Mouse (Mus musculus): Measurements from ENCODE around the gene Eno2. TPM values are rescaled to one million over a fixed set of nuclear protein-coding genes. Genes with fewer than 3 reads are reported as not detected.
"Not testable (repeated sequence)": the region's sequence is repeated elsewhere in the genome, so short reads cannot be mapped to it uniquely, and the experiment has no call there.

Eno2 gene
- 10 to 100 TPM; 10.0 to 10.2 TPM for total RNA-seq (2021)

DNA sequence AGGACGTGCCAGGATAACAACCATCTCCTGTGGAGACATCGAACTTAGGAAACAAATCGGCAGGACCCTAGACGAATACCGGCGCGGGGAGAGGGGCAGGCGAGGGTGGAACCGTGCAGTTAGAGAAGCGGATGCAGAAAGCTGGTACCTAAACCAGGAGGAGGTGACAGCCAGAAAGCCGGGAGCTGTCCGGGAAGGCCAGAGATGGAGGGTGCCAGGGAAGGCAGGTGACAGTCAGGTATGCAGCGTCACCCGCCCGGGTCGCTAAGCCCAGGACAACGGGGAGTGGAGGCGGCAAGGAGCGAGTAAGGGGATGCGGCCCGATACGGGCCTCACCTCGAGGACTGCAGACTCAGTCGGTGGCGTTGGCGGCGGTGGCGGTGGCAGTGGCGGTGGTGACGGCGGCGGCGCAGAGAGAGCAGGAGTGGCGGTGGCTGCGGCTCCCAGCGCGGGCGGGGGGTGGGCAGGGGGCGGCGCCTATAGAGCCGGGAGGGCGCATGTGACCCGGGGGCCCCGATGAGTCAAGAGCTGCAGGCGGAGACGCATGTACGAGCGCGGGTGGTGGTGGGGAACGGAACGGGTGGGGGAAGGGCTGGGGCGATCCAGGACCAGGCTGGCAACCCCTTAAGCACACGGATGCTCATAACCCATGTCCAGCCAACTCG is at the start of gene Eno2:
Gene Eno2 (minus strand): TSS at position 573 of the 665 bp plus-strand sequence.
- peak; percentile 61 for DNase-seq

DNA sequence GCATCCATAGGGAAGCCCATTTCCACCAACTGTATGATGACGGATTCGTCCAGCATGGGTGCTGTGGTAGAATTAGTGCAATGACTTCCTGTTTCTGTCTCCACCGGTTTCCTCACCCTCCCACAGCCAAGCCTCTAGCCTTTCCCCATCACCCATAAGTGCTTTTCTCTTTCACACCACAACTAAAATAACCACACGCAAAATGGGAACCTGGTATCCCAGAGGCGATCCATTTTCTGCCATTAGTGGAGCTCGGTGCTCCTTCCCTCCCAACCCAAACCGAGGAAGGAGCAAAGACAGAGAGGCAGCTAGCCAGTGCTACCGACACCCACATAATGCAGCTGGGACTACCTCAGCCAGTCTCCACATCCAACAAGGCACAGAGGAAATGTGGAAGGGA is 48.5 kb upstream of the Eno2 start:
- DNase-seq: no peak

DNA sequence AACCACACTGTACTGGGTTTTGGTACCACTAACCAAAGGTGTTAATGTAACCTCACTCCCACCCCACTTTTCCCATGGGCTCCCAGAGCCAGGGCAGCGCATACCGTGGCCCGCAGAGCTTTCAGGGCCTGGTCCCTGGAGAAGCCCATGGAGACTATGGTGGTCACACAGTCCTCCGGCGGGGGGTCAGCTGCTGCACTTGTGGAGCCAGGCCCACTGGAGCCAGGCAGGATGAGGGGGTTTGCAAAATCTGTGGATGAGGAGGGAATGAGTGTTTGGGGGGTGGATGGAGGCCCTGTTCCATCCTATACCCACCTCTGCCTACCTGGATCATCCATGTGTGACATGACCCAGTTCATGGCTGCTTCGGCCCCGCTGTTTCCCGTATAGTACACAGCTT is 48.1 kb upstream of the Eno2 start:
- no peak for DNase-seq

DNA sequence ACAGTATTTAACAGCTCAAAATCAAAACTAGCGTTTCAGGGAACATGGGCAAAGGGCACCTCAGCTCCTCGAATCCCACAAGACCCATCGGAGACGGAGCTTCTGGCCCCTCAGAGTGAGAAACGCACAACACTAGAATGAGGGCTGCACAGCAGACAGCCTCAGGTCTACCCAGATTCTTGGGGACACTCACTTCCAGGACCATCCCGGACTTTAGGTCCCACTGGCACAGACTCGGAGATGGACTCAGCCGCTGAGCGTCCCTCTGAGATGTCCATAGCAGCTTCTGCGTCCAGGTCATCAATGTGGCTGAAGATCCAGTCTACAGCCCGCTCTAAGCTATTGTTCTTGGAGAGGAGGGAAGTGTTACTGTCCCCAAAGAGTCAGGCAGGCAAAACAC is 47.7 kb upstream of the Eno2 start:
- DNase-seq: no peak

DNA sequence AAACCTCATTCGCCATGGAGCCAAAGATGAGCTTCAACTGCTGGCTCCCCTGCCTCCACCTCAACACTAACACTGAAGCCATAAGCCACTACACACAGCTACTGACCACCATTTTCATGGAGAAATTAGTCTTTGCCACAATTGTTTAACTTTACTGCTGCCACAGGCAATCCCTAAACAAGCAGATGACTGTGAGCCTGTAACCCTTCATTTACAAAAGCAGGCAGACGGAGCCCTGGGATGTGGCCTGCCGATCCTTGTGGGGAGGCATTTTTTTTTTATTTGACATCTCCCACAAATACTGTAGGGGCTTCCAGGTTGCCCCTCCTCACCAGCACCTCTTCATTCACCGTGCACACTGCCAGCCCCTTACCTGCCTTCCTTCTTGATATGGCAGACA is 47.1 kb upstream of the Eno2 start:
- DNase-seq: no peak

DNA sequence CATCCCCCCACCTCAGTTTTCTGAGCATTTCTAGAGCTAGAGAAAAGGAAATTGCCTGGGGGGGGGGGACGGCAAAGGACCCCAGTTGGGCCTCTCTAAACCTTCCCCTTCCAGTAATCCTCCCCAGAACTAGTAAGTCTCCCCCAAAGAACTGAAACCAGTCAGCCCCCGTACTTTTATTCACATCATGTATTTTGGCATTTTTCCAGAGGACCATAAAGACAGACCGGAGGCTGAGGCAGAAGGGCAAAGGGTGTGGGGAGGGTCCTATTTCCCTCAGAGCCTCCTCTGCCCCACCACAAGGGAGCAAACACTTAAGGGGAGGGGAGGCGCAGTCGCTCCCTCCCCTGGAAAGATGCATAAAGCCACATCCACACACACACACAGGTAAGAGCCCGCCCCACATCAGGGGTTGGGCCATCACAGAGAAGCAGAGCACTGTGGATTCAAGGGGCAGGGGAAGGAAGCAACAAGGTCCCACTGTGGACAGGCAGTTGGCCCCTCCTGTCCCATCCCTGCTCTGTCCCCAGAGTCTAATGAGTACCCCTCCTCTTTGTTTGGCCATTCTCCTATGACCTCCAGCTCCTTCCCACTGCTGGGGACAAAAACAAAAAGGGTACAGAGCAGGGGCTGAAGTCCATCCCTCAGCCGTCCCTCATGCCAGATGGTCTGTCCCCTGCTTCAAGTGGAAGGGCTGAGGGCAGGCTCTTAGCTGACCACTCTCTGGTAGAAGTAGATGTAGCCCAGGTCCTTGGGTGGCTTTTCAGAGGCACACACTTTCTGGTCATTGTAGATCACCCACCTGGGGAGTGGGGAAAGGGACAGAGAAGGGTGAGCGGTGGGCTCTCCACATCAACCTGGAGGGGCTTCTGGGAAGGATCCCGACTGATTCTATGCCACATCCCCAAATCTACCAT is 45.6 kb upstream of the Eno2 start:
- DNase-seq: no peak

DNA sequence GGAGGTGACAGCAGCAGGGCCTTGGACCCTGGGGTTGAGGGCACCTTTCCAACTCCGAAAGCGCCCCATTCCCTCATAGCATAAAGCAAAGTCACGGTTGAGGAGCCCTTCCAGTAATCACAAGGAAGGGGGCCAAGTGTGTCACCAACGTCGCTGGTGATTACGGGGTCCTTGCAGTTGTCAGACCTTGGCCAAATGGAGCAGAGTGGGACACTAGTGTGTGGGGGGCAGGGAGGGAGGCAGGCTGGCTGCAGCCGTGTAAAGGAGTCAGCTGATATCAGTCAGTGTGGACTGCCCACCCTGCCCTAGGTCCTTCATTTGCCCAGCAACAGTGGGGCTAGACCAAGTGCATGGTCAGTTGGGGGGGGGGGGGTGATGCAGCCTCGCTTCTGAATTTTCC is 45.0 kb upstream of the Eno2 start:
- peak; percentile 38 for DNase-seq

DNA sequence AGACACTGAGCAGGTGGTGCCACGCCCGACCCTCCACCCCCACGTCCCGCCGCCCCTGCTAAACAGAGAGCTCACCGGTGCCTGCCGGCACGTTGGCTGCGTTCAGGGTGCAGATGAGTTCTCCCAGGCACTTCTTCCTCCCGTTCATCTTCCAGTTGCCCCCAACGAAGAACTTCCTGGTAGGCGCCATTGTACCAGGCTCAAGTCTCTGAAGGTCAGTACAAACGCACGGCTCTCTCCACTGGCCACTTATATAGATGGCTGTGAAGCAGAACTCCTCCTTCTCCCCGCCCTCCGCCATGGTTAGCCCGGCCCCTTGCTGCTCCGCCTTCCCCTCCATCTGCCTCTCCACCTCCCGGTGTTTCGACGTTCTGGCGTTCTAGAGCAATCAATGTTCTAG is 44.5 kb upstream of the Eno2 start, which contains the start of gene Tpi1:
Gene Tpi1 (minus strand): TSS at position 364 of the 400 bp plus-strand sequence.
- peak; percentile 95 for DNase-seq

DNA sequence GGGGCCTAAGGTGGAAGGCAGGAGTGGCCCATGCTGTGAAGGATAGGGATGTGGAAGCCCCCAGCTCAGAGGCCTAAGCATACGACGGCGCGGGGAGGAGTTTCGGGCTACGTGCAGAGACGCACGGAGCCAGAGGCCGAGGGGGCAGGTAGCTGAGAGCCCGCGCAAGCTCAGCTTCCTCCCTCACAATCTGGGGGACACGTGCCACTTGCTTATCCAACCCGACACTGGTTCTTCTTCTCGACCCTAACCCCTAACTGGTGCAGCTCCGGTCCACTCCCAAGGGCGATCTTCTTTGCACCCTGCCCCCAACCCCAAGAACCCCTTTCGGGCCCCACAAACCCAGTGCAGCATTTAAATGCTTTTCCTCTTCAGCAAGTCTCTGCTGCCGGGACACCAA is 44.0 kb upstream of the Eno2 start:
- DNase-seq: peak; percentile 77

DNA sequence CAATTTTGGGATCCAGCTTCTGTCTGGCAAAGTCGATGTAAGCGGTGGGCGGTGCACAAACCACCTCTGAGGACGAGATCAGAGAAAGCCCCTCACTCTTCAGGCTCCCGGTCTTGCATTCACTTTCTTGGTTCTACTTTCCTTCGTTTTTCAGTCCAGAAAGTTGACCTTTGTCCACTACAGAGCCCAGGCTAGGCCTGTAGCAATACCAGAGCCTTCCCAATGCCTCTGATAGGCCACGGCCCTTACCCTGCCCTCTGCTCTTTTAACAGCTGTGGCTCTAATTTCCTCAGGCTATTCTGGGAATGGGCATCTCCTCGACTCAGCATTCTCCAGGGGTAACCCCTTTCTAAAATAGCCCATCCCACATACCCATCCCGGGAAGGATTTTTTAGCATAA is 43.4 kb upstream of the Eno2 start:
- no peak for DNase-seq

DNA sequence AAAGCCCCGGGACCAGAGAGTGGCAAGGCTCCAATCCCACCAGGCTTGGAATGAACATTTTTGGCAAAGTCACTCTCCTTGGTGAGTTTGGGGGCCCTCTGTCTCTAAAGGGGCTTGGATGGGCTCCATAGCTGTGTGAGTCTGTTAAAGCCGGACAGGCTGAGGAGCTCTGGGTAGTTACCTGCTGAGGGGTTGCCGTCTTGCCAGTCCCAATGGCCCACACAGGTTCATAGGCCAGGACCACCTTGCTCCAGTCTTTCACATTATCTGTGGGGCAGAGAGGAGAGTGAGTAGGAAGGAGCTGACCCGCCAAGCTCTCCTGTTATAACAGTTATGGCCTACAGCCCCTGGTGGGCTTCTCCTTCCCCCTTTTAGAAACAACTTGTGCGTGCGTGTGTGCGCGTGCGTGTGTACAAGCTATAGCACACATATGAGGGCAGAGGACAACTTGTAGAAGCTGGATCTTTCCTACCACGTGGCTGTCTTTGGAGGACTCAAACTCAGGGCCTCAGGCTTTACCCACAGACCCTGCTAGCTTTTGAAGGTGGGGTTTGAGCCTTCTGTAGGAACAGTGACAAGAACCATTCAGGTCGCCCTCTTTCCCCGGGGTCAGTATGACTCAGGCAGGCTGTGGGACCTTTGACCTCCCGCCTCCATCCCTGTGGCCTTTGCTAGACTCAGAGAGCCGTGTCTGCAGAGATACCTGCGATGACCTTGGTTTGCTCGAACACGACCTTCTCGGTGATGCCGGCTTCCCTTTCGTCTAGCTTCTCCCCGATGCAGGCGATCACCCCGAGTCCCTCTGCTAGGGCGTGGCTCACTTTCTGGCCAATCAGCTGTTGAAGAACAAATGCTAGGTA is 42.5 kb upstream of the Eno2 start:
- DNase-seq: no peak

DNA sequence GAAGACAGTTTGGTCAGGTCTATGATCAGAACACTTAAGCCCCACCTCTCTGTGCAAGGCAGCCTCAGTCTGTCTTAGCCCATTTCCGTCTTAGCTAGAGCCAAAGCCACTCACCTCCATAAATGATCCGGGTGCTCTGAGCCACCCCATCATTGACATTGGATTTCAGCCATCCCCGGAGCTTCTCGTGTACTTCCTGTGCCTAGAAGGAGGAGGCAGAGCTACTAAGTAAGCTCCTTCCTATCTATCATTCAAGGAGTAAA is 41.9 kb upstream of the Eno2 start:
- DNase-seq: no peak

DNA sequence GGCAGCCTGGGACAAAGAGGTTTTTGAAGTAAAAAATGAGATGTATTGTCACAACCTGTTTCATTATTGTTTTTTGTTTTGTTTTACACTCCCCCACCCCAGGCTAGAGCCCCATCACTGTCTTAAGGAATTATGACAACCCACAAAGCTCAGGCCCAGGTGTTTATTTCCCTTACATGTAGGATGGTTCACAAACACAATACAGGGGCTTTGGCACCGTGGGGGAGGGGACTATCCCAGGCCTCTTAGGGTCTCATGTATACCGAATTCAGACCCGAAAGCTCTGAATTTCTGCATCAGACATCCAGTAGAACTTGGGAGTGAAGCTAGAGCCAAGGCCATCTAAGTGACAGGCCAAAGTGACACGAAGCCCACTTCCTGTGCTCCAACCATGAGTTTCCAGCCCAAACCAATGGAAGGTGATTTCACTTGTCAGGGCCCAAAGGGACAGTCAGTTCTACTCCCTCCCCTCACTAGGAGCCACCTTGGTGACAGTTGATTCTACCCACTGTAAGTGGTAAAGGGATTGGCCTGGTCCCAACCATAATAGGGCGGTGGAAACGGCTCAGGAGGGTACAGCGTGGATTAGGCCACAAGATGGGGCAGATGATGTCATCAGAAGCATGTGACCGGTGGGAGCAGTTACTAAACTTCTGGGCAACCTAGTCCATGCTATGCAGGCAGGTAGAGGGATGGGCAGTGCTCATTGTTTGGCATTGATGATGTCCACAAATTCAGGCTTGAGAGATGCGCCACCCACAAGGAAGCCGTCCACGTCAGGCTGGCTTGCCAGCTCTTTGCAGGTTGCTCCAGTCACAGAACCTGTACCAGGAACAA is 41.3 kb upstream of the Eno2 start:
- DNase-seq: not testable (repeated sequence)

DNA sequence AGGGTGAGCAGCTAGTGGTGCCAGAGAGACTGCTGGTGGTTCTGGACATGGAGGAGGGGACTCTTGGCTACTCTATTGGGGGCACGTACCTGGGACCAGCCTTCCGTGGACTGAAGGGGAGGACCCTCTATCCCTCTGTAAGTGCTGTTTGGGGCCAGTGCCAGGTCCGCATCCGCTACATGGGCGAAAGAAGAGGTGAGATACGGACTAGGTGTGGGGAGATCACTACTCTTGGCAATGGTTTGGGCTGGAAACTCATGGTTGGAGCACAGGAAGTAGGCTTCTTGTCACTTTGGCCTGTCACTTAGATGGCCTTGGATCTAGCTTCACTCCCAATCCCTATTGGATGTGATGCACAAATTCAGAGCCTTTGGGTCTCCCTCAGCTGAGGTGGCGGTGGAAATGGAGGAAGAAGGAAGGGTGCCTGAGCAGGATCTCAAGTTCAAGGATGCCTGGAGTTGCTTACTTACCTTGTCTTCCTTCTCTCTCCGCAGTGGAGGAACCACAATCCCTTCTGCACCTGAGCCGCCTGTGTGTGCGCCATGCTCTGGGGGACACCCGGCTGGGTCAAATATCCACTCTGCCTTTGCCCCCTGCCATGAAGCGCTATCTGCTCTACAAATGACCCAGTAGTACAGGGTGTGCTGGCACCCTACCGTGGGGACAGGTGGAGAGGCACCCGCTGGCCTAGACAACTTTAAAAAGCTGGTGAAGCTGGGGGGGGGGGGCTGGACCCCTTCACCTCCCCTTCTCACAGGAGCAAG is 40.5 kb upstream of the Eno2 start:
- DNase-seq: no peak

DNA sequence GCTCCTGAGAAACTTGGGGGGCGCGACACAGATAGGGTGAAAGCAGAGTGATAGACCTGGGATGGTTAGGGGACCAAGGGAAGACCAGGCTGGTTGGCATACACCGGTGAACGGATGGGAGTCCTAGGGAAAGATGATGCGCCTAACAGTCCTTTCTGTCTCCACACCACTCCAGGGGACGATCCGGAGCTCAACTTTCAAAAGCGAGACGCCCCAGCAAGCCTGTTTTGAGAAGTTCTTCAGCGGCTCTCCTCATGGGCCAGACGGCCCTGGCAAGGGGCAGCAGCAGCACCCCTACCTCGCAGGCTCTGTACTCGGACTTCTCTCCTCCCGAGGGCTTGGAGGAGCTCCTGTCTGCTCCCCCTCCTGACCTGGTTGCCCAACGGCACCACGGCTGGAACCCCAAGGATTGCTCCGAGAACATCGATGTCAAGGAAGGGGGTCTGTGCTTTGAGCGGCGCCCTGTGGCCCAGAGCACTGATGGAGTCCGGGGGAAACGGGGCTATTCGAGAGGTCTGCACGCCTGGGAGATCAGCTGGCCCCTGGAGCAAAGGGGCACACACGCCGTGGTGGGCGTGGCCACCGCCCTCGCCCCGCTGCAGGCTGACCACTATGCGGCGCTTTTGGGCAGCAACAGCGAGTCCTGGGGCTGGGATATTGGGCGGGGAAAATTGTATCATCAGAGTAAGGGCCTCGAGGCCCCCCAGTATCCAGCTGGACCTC is 39.7 kb upstream of the Eno2 start:
- DNase-seq: peak; percentile 91

DNA sequence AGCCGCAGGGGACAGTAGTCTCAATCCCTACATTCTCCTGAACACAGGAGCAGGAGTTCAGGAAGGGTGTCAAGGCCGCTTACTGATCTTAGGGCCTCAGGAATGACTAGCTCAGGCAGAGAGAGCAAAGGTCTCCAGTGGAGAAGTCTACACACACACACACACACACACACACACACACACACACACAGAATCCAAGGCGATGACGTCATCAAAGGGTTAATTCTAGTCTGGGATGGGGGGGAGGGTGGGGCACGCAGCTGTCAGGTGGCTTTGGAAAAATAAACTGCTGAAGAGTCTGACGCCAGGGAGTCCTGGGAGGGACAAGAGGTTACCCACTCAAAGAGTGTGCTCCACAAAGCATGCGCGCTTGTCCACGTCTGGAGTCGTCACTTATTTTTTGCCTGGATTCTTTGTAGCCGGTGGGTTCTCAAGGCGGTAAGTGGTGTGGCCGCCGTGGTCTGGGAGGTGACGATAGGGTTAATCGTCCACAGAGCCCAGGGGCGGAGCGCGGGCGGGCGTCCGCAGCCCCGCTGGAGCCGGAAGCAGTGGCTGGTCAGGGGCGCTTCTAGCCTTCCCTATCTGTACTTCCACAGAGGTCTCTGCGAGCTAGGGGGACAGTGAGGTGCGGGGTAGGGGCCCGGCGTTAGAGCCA is 39.0 kb upstream of the Eno2 start, which contains the start of gene Spsb2:
Gene Spsb2 (plus strand): TSS at position 304 of the 655 bp plus-strand sequence.
- DNase-seq: peak; percentile 82

DNA sequence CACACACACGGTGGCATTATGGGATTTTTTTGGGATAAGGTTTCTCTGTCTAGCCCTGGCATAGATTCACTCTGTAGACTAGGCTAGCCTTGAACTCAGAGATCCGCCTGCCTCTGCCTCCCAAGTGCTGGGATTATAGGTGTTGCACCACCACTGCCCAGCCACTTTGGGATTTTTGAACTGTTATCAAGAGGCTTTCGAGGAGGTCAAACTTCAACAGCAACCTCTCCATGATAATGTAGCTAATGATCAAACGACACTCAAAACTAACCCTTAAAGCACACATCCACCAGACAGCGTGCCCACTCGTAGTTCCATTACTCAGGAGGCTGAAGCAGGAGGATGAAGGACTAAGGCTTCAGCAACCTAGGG is 38.5 kb upstream of the Eno2 start:
- no peak for DNase-seq

DNA sequence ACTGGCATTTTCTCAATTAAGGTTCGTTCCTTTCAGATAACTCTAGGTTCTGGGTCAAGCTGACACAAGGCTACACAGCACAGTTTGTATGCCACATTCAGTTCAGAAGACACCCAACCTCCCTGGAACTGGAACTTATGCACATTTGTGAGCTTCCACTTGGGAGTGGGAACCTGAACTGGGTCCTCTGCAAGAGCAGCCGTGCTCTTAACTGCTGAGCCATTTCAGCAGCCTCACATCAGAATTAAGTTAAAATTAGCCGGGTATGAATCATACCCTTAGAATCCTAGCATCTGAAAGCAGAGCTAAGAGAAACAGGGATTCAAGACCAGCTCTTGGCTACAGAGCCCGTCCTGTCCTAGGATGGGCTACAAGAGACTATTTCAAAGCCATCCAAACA is 37.9 kb upstream of the Eno2 start:
- no peak for DNase-seq

DNA sequence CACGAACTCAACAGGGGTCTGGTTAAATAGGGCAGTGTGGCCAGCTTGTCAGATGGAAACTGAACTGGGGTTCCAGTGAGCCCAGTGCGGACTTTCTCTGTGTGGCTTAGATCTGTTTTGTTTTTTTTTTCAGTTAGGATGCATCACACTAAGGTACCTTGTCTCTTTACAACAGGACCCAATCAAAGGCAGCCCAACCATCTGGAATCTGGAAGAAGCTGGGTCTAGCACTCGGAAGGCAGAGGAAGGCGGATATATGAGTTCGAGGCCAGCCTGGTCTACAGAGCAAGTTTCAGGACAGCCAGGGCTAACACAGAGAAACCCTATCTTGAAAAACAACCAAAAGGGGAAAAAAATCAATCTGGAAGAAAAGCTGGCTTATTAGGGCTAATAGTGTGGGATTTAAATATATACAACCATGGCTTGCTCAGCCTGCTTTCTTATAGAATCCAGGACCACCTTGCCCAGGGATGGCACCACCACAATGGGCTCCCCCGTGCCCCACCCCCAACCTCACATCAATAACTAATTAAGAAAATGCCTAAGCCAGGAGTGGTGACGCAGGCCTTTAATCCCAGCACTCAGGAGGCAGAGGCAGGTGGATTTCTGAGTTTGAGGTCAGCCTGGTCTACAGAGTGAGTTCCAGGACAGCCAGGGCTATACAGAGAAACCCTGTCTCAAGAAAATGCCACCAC is 37.1 kb upstream of the Eno2 start:
- DNase-seq: no peak
